7 mouse cellular contexts compared by ENCODE assay signal in the genomic region with DNA sequence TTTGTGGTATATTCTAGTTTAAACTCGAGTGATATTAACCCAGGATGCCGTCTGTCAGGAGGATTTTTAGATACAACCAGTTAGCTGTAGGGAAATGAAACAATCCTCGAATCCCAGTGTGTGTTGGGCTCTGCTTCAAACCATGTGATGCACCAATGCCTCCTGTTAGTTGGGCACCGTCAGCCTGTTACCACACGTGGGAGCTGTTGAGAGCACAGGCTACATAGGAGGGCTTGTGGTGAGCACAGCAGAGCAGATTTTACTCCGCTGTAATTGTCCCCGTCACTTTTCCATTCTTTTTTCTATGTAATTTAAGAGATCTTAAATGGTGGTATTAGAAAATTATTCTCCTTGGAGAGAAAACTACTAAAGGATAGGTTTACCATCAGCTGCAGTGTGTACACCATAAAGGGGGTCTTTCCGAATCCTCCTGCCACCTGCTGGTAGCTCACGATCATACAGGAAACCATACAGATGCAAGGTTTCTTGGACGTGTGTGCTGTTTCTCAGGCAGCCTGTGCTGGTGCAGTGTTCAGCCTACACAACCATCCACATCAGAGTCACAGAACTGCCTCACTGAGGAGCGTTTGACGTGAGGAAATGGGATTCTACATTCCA. TPM values are rescaled to one million over a fixed set of nuclear protein-coding genes. Genes with fewer than 3 reads are reported as not detected.
DNase-seq lines count a peak whose midpoint lies in the region; ATAC-seq lines count a peak whose summit lies in the region.

No protein-coding gene starts in this region.

- no peaks in the 10 kb centered on the region for H3K9me3 ChIP-seq in midbrain, embryonic 10.5 days (replicated peaks)
- H3K9me3 ChIP-seq in midbrain, embryonic 15.5 days = no peaks in the 10 kb centered on the region
- H3K9me3 ChIP-seq in lung, embryonic 16.5 days (ENCODE audit: control insufficient read depth, low read length) = no peaks in the 10 kb centered on the region

- H3K9ac ChIP-seq in midbrain, embryonic 15.5 days = no peak overlapping the region
- no peak overlapping the region for H3K9ac ChIP-seq in lung, embryonic 16.5 days (ENCODE audit: low read length)

- no peaks in the 10 kb centered on the region for H3K4me1 ChIP-seq in midbrain, embryonic 10.5 days
- H3K4me1 ChIP-seq in midbrain, embryonic 15.5 days = no peaks in the 10 kb centered on the region
- H3K4me1 ChIP-seq in lung, embryonic 16.5 days (replicated peaks; ENCODE audit: control insufficient read depth, insufficient read depth, low read length) = no peaks in the 10 kb centered on the region

- DNase-seq in midbrain, embryonic 10.5 days (ENCODE audit: low spot score) = peak; percentile 21
- peak; percentile 22 for DNase-seq in T-cell, adult 2 months (ENCODE audit: low spot score)
- DNase-seq in embryo, embryonic 10.5 days (ENCODE audit: low spot score) = peak; percentile 56
- peak; percentile 21 to 36 for DNase-seq in kidney, adult 8-10 months
- DNase-seq in thymus, postnatal 4 days = peak; percentile 57

- 69% methylated on average over 12 of the region's 12 CpGs for WGBS in midbrain, embryonic 10.5 days
- WGBS in midbrain, embryonic 15.5 days = 60% methylated on average over 12 of the region's 12 CpGs
- WGBS in lung, embryonic 16.5 days = 59% methylated on average over 12 of the region's 12 CpGs

- no peak overlapping the region for H3K4me3 ChIP-seq in midbrain, embryonic 10.5 days
- H3K4me3 ChIP-seq in midbrain, embryonic 15.5 days = no peak overlapping the region
- H3K4me3 ChIP-seq in lung, embryonic 16.5 days (ENCODE audit: low read length) = no peak overlapping the region

- ATAC-seq in midbrain, embryonic 15.5 days (replicated peaks) = no peak
- peak; percentile 66 for ATAC-seq in lung, embryonic 16.5 days (ENCODE audit: low read depth)

- H3K4me2 ChIP-seq in midbrain, embryonic 15.5 days = no peak overlapping the region
- H3K4me2 ChIP-seq in lung, embryonic 16.5 days (ENCODE audit: low read depth, low read length) = no peak overlapping the region

- H3K27me3 ChIP-seq in midbrain, embryonic 10.5 days (ENCODE audit: low read depth, poor library complexity, severe bottlenecking) = no peaks in the 10 kb centered on the region
- no peaks in the 10 kb centered on the region for H3K27me3 ChIP-seq in midbrain, embryonic 15.5 days (replicated peaks)
- H3K27me3 ChIP-seq in lung, embryonic 16.5 days (ENCODE audit: control insufficient read depth, insufficient read depth, low read depth, low read length) = no peaks in the 10 kb centered on the region

- H3K36me3 ChIP-seq in midbrain, embryonic 10.5 days = peaks cover 86% of the 10 kb centered on the region
- peaks cover 53% of the 10 kb centered on the region for H3K36me3 ChIP-seq in midbrain, embryonic 15.5 days (replicated peaks)
- peaks cover 50% of the 10 kb centered on the region for H3K36me3 ChIP-seq in lung, embryonic 16.5 days (ENCODE audit: control insufficient read depth, insufficient read depth, low read length)

- H3K27ac ChIP-seq in midbrain, embryonic 10.5 days (replicated peaks) = no peak overlapping the region
- H3K27ac ChIP-seq in midbrain, embryonic 15.5 days = no peak overlapping the region
- H3K27ac ChIP-seq in lung, embryonic 16.5 days (ENCODE audit: low read length) = no peak overlapping the region

RNA-seq across cellular contexts. Expression of gene Tomm20l, which starts 38.0 kb away (rescaled TPM):
- not detected in 2 replicates for polyA plus RNA-seq in midbrain, embryonic 10.5 days (2016; fragmentation: Nextera tagmentation; extraction: Ambion mirVana)
- polyA plus RNA-seq in midbrain, embryonic 15.5 days (2015; fragmentation: Nextera tagmentation; extraction: Ambion mirVana) = not detected in 2 replicates
- 1.3 and 1.6 TPM in 2 replicates for polyA plus RNA-seq in lung, embryonic 16.5 days (2015; fragmentation: Nextera tagmentation; extraction: Ambion mirVana)

RNA-seq across cellular contexts. Expression of gene Arid4a, which starts 57.4 kb away (rescaled TPM):
- polyA plus RNA-seq in midbrain, embryonic 10.5 days (2016; fragmentation: Nextera tagmentation; extraction: Ambion mirVana) = 25.5 and 26.6 TPM in 2 replicates
- polyA plus RNA-seq in midbrain, embryonic 15.5 days (2015; fragmentation: Nextera tagmentation; extraction: Ambion mirVana) = 43.9 and 45.3 TPM in 2 replicates
- polyA plus RNA-seq in lung, embryonic 16.5 days (2015; fragmentation: Nextera tagmentation; extraction: Ambion mirVana) = 44.7 and 47.7 TPM in 2 replicates
